Mouse (Mus musculus): ENCODE measurements at regions not wholly inside any gene's neighbourhood (a gene's known extent, or its start where the extent isn't known, plus 50 kb on each side); places are given as distances from the start of the nearest gene placed in this dataset.

DNA sequence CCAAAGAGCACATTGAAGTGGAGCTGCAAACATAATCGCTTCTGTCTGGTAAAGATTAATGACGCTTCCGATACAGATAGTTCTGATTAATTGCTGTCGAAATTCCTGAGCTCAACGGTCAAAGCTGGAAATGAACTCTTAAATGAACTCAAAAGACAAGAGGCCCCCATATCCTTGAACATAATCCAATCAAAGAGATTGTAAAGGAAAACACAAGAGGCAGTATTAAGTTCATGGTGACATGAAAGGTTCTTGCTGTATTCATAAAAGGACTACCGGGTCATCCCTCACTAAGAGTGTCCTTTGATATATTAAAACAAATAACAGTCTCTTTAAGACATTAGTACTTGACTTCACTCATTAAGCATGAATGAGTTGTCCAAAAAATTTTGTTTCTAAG lies 225.4 kb upstream of the Pdzrn3 start:
- intact Hi-C loops (cut with DNase I) = no loop called here

DNA sequence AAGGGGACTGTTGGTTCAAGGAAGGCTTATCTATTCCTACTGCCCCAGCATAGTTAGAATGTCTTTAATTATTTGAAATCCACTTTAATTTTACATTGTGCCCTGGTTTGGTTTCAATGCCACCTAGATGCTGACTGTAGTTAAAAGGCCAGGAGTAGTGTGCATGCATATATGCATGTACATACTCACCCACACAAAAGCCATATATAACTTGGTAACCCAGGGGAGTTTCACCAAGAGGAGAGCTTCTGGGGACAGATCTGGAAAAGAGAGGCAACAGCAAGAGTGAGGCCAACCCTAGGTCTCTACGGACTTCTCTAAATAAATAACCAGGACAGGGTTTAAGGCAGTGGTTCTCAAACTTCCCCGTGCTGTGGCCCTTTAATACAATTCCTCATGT lies 219.3 kb upstream of the Pdzrn3 start:
- intact Hi-C loops (cut with DNase I) = no loop called here
- no peak for DNase-seq

More for the DNA sequence above, 225.4 kb upstream of the Pdzrn3 start:
- no peak for DNase-seq

DNA sequence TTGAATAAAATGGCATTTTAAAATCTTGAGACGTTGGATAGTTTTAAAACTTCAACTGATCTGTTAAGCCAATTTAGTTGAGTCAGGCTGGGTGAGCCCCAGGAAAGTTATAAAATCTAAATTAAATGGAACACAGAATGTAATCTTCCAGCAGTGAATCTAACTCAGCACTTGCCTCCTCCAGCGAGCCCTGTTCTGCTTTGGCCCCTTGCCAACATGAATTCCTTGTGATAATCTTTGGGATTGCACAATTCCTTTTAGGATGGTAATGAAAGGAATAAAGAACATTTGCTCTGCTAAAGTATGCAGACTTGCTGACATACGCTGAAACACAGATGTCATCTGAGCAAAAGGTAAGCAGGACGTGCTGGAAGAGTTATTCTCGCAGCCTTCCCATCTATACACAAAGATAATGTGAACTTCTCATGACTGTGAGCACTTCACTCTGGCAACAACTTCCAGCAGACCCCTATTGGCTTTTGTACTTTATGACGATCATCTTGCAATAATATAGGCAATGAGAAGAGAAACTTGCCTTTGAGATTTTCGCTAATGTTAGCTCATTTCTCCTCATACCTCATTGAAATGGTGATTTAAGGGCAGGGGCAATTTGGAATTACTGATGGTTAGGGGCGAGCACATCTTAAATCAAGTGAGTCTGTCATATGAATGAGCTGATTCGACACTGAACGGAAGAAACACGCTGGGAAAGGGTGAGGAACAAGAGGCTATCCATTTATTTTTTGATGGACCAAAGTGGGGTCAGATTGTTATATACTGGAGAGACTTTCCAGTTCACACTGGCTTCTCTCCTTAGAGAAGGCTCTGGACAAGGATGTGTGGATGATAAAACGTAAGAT lies 216.3 kb upstream of the Pdzrn3 start:
- intact Hi-C loops (cut with DNase I) = no loop called here

DNA sequence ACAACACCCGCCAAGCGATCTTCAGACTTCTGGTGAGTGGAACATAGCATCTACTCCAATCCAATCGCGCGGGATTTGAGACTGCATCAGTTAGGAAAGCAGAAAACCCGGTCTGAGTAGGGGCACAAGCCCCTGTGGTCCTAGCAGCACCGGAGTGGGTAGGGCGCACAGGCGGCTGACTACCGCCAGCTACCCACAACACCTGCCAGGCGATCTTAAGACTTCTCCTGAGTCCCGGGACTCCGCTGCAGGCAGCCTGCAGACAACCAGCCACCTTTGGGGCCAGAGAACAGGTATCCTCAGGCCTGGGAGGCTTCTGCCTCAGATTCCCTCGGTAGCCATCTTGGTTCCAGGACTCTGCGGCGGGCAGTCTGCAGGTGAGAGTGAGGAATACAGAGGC lies 208.2 kb upstream of the Pdzrn3 start:
- DNase-seq = no peak
- intact Hi-C loops (cut with DNase I) = no loop called here

More for the DNA sequence above, 216.3 kb upstream of the Pdzrn3 start:
- DNase-seq = peak; percentile 11 to 19

DNA sequence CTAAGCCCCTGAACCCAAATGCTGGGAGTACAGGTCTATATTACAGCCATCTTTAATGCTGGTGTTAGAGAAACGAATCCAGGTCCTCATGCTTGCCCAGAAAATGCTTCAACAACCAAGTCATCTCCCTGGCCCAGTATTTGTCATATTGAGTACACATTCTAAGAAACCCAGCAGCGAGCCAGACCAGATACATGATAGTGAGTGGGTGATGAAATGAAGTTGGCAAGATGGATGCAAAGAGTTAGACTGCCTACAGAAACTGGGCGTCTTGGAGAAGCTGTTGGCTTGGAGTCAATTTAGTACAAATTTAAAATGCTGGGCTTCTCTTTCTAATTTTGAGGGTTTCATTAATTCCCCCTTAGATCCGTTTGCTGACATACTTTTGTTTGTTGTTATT lies 203.1 kb upstream of the Pdzrn3 start:
- peak in 1 of 2 experiments; percentile 8 for DNase-seq
- intact Hi-C loops (cut with DNase I) = no loop called here

DNA sequence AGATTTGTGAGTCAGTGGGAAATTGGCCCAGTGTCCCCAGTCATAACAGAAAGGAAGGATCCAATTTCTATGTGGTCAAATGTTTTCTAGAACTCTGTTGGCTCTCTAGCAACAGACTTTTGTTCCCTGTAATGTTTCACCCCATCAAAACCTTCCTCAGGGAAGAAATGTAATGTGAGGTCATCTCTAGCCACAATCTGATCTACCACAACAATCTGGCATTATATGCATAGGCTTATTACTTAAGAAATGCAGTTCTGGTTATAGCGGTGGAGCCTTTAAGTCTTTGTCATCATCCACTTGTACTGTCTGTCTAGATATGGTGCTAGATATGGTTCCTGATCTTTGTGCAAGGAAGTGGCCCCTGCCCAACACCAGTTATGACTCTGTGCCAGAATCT lies 178.4 kb upstream of the Pdzrn3 start:
- DNase-seq = no peak
- intact Hi-C loops (cut with DNase I) = no loop called here

DNA sequence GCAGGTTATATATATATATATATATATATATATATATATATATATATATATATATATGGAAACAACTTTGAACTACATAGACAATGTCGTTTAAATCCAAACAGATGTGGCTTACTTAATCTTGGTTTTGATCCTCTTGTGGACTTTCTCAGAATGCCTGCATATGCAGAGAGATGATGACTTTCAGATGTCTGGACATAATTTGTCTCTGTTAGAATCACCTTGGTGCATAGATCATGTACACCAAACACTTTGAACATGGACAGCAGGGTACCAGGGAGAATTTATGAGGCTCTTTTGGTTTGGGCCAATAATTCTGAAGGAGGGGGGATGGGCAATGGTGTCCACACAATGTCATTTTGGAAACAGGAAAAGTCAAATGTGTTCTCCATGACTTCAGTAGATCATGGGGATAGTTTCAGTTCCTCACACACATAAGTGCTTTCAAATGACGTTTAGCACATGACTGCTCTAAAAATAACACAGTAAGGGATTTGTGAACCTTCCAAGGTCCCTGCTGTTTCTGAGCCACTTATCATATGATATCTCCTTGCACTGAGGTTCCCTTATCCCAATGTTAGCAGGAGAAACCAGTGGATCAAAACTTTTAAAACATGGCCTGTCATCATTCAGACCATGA lies 177.4 kb upstream of the Pdzrn3 start:
- DNase-seq = peak in 1 of 2 experiments; percentile 23
- intact Hi-C loops (cut with DNase I) = no loop called here

DNA sequence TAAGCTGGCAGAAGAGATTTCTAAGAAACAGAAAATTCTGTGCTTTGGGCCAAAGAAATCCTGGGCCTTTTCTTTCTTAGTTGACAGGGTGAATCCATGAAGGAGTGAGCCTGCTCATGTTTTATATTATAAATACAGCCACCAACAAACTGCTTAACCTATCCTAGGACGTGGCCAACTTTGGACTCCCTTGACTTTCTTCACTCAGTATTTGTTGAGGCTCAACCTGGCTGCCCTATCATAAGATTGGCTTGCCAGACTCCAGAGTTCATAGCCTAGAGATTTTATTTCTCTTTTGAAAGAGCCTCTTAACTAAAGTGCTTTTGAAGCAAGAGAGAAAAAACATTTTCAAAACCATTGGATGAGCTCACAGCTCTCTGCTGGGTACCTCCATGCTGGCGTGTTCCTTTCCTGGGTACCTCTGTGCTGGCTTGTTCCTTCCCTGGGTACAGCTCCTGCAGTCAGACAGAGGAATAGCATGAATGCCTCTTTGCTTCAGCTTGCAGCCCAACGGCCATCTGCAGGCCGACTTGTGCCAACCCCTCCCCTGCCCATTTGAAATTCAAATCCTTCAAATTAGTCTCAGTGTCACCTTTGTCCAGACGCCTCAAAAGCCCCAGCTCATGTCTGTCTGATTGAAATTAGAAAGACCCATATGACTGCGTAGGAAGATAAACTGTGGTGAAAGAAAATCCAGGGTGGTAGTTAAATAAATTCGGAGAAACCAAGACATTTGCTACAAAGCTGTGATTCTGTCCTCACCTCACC lies 173.0 kb upstream of the Pdzrn3 start:
- intact Hi-C loops (cut with DNase I) = no loop called here
- DNase-seq = no peak

DNA sequence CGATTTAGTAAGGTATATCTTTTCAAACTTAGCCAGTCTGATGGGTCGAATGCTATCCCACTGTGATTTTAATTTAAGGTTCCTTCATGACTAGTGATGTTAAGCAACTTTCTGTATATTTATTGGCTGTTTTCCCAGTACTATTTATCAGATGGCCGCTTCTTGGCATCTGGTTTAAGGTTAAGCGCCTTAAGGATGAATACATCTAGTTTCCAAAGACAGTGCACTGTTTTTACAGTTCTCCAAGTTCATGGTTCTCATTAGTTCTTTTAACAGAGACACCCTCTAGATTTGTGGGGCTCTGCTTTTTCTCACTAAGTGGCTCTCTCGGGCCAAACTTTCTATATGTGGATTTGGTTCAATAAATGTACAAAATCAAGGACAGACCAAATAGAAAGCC lies 159.9 kb upstream of the Pdzrn3 start:
- no peak for DNase-seq
- intact Hi-C loops (cut with DNase I) = loop anchor here (5.0 to 10.0 kb wide), 2 partner anchors 315 to 653 kb away; no protein-coding TSS in a partner anchor

DNA sequence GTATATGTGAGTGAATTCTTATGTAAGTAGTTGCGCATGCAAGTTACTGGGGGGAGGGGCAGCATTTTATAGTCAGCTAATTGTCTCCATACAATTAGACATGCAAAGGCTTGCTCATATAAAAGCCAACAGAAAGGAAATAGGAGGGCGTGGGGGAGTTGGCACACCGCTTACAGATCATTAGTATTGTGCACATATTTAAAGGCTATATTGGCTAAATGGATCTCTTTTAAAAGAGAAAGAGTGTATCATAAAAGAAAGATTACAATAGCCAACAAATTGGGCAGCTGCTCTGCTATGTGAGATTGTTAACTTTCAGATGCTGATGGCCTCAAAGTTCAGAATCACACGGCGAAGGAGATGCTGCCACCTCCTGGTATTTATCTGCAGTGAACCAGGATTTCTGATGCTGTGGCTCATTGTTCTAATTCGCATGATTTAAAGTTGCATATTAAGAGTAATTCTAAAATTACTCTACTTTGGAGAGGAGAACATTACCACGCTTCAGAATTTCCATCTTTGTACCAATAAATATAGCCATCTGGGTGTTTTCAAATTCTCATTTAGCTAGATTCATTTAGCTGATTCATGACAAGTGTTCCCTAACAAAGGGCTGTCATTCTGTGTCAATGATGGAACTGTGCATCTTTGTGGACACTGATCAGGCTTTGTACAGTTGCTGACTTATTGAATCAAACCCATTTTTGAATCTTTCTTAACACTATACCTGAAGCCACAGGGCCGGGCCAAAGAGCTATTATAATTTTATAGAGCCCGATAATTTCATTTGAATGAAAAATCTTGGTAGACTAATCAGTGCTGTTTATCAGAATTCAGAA lies 156.7 kb upstream of the Pdzrn3 start:
- peak; percentile 48 to 61 for DNase-seq
- intact Hi-C loops (cut with DNase I) = loop anchor here (1.0 to 10.0 kb wide), 6 partner anchors 62 to 650 kb away; no protein-coding TSS in a partner anchor

DNA sequence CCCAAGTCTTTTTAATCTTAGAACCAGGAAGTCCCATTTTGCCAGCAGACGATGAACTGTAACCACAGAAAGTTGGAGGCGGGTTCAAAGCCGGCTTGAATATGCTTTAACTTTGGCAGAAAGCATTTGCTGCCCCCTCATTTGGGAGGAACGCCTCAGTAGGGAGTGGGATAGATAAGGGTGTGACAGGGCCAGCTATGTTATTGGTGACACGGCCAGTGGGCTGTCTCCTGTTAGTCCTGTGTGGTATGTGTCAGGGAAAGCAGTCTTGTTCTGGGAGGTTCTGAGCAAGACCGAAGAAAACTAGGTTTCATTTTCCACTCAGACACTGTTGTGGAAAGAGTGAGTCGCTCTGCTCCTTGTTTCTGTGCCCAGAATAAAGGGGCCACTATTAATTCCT lies 154.7 kb upstream of the Pdzrn3 start:
- intact Hi-C loops (cut with DNase I) = loop anchor here (5.0 to 10.0 kb wide), 3 partner anchors 60 to 648 kb away; no protein-coding TSS in a partner anchor
- peak; percentile 58 to 63 for DNase-seq

DNA sequence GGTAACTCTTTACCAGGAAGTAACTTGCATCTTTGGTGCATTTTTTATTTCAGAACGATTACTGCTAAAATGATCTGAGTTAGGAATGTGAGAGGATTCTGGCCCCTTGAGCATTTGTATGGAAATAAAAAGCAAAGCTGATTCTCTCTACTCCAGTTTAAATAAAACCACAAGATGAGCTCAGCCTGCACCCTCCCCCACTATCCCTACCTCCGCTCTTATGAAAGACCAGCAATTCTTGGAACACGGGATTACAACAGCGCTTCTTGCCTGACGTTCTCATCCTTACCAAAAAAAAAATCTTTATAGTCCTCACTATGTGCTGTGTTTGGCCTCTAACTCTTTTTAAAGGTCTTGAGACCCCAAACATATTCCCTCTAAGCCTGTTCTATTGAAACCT lies 154.2 kb upstream of the Pdzrn3 start:
- intact Hi-C loops (cut with DNase I) = loop anchor here (5.0 to 10.0 kb wide), 3 partner anchors 60 to 647 kb away; no protein-coding TSS in a partner anchor
- no peak for DNase-seq

DNA sequence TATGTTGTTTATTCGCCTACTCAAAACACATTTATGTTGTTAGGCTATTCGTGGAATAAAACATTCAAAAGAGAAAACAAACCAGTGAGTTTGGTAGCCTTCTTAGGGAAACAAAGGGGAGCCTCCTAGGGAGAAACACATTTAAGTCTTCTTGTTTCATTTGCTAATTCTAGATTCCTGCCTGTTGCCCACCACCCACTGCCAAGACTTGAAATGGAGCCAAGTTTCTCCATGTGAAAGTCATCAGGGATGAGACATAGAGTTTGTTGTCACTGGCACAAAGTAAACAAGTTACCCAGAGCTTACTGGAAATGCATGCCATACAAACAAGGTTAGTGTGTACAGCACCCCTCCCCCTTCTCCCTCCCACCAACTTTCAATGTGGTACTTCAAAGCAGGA lies 147.4 kb upstream of the Pdzrn3 start:
- DNase-seq = no peak
- intact Hi-C loops (cut with DNase I) = no loop called here

DNA sequence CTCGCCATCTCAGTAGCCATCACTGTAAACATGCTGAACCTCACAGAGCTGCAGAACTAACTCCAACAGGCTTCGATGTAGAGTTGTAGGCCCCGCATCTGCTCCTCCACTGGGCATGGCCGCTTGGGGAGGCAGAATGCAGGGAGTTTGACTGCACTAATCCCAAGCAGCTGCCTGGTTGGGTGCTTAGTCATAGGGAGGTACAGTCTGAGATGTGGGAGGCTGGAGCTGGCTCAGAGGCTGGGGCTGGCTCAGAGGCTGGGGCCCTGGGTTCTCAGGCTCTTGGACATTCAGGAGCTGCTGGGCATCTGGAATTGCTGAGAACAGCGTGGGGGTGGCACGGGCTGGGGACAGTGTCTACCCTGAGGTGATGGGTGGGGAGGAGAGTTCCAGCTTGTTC lies 143.6 kb upstream of the Pdzrn3 start:
- intact Hi-C loops (cut with DNase I) = no loop called here
- no peak for DNase-seq

DNA sequence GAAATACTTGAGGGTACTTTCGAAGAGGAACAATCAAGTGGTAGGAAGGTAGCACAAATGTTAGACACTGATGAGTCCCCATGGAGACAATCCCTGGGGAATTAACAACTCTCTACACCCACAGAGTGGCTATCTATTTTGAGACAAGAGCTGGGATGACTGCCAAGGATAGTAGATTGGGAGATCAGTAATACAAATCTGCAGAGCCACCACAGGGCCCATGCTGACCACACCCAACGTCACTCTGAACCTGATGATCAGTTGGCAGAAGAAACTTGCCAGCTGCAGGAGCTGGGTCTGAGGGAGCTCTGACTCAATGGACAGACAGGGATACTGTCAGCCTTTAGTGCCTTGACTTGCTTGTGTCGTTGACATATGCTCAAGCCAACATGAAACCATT lies 143.1 kb upstream of the Pdzrn3 start:
- intact Hi-C loops (cut with DNase I) = no loop called here
- no peak for DNase-seq

DNA sequence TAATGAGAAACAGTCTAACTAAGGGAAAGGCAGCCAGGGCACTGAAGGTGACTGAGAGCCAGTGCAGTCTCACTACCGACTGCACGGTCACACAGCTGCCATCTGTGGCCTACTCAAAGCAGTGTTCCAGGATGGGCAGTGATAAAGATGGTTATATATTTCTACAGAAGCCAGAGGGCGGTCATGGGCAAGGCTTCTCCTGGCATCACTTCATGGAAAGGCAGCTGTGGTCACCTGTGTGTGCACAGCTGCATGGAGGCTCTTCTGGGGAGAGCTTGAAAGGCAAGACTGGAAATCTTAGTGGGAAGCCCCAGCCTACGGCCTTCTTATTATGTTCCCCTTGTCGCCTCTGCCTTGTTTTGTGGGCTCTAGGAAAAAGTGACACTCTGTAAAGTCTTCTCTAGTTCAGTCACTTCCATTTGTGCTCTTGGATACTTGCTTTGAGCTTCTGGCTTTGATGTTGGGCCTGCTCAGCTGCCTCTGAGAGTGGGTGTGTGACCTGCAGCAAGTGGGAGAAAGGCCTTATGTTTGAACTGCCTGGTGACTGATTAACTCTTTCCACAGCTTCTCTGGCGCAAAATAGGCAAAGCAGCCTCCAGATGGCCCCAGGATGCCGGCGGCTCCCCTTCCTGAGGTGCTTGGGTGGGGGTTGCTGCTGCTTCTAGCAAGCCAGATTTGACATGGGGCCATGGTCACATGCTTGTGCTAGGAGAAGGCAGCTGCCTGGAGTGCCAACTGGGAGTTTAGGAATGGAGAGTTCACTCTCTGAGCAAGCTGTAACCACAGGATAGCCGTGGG lies 141.4 kb upstream of the Pdzrn3 start:
- no peak for DNase-seq
- intact Hi-C loops (cut with DNase I) = no loop called here

DNA sequence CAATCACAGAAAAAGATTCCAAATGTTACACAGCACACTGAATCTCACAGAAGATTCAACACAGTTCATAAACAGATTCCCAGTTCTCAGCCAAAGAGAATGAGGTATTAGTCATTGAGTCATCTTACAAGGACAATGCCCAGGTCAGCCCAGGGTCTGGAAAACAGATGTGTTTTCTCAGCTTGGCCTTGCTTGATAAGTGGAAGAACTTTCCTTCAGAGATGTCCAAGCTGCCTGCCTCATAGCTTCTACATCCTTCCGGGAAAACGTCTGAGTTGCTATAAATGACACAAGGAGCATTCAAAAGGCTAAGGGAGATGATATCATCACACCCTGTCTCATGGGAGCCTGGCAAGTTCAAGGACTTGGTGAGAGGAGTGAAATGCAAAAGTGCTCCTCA lies 139.9 kb upstream of the Pdzrn3 start:
- peak in 1 of 2 experiments; percentile 40 for DNase-seq
- intact Hi-C loops (cut with DNase I) = no loop called here

DNA sequence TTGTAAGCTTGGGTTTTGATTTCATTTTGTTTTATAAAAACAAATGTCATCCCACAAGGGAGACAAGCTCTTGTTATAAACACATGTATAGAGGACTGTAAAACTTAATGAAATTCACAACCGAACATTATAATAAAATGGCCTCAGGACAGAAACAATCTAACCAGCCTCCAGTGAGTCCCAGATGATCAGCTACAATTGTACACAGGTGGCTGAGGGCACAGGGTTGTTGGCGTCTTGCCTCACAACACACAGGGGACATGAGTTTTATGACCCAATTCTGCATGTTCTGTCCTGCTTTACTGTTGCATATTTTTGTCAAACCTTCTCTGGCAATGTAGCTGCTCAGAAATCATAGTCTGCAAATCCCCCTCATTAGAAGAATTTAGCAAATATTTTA lies 136.0 kb upstream of the Pdzrn3 start:
- intact Hi-C loops (cut with DNase I) = no loop called here
- DNase-seq = no peak

DNA sequence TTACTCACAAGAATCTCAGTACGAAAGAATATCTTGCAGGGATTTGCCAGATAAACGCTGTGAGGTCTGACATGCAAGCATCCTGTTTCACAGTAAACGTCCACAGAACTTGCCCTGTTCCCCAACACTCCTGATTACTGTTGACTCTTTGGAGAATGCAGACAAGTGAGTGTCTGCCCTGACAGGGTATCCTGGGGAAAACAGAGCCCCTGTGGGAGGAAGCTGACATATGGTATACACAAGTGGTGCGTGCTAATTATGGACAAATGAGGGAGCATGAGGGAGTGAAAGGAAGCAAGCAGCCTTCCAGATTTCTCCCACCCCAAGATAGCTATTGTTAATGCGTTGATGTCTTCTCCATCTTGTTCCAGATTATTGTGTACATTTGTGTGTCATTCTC lies 124.5 kb upstream of the Pdzrn3 start:
- intact Hi-C loops (cut with DNase I) = no loop called here
- no peak for DNase-seq

DNA sequence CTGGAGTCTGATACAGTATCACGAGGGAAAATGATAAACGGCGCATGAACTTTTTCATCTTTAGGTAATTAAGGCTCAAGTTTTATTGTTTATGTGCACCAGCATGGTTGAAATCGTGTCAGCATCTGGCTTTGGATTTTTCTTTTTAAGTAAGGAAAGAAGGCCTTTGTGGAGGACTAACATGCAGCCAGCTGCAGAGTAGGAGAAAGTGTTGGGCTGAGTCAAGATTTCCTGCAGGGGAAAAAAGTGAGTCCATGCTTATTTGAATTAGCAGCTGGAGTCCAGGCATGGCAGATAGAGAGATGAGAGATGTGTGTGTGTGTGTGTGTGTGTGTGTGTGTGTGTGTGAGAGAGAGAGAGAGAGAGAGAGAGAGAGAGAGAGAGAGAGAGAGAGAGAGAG lies 124.0 kb upstream of the Pdzrn3 start:
- intact Hi-C loops (cut with DNase I) = no loop called here
- DNase-seq = no peak
